Mouse (Mus musculus): ENCODE data around the gene Cep290. TPM values are rescaled to one million over a fixed set of nuclear protein-coding genes. Genes with fewer than 3 reads are reported as not detected.

Cep290 gene
- polyA plus RNA-seq, 1 experiment from 2014 or later = 5.4 TPM

DNA sequence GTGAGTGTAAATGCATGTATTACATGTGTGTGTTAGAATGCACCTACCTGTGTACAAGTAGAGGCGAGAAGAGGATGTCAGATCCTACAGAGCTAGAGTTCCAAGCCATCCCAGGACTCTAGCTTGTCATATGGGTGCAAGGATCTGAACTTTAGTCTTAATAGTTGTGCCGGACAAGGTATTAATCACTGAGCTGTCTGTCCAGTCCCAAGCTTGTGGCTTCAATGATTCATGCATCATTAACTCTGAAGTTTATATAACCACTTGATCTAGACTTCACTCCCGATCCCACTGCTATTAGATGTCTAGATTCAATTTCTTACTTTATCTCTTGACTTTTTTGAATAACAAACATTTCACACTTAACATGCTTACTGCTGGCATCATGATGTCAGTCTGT, 111.0 kb downstream of the Cep290 start:
- no peak overlapping the region for H3K4me3 ChIP-seq (replicated peaks)
- no peaks in the 10 kb centered on the region for H3K36me3 ChIP-seq
- H3K27me3 ChIP-seq = no peaks in the 10 kb centered on the region
- WGBS = 79% methylated on average over 3 of the region's 3 CpGs
- no peaks in the 10 kb centered on the region for H3K4me1 ChIP-seq
- H3K27ac ChIP-seq (replicated peaks) = no peak overlapping the region
- H3K9me3 ChIP-seq (replicated peaks) = no peaks in the 10 kb centered on the region
- H3K4me2 ChIP-seq (replicated peaks) = no peak overlapping the region
- ATAC-seq (ENCODE audit: insufficient number of reproducible peaks, low FRiP score, low TSS enrichment, low read depth) = no peak
- no peak overlapping the region for H3K9ac ChIP-seq

DNA sequence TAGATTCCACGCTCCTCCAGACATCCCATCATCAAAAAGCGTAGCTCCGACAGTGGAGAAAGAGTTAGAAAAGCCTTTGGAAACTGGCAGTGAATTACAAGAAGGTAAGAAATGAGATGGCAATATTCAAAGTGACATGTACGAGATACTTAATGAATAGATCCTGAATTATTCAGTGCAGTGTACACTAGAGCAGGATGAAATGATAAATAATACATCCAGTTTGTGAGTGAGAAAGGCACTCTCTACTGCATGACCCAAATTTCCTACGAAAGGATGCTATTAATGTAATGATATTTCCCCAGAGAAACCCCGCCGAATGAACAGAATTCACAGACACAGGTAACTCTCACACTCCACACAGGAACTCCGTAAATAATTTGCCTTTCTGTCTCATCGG, 116.2 kb downstream of the Cep290 start:
- Histone ChIP-seq H3K4me2 (replicated peaks) (no peak overlapping the region), H3K9ac (no peak overlapping the region), H3K4me3 (replicated peaks) (no peak overlapping the region), H3K27ac (replicated peaks) (no peak overlapping the region), H3K36me3 (no peaks in the 10 kb centered on the region), H3K9me3 (replicated peaks) (no peaks in the 10 kb centered on the region), H3K27me3 (no peaks in the 10 kb centered on the region), H3K4me1 (no peaks in the 10 kb centered on the region)
- no peak for ATAC-seq (ENCODE audit: insufficient number of reproducible peaks, low FRiP score, low TSS enrichment, low read depth)
- 83% methylated on average over 9 of the region's 9 CpGs for WGBS

DNA sequence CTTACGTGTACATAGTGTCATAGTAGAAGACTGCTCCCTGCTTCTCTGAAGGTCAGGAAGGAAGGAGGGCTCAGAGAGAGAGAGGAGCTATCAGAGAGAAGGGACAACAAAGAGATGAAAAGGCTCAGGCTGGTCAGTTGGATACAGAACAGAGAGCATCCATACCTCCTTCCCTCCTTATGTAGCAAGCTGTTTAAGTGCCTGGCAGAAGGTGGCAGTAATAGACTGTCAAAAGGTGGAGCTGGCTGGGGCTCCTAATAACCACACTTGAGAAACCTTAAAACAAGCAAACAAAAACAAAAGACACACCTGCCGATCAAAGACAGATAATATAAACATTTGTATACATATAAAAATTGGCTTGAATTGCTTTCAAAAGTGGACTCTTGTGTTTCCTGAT, 116.9 kb downstream of the Cep290 start:
- Histone ChIP-seq H3K4me1 (no peaks in the 10 kb centered on the region), H3K9ac (no peak overlapping the region), H3K4me2 (replicated peaks) (no peak overlapping the region), H3K4me3 (replicated peaks) (no peak overlapping the region), H3K36me3 (no peaks in the 10 kb centered on the region), H3K27ac (replicated peaks) (no peak overlapping the region), H3K9me3 (replicated peaks) (no peaks in the 10 kb centered on the region), H3K27me3 (no peaks in the 10 kb centered on the region)
- 67% methylated on average over 2 of the region's 2 CpGs for whole genome bisulfite sequencing
- no peak for ATAC-seq (ENCODE audit: insufficient number of reproducible peaks, low FRiP score, low TSS enrichment, low read depth)

DNA sequence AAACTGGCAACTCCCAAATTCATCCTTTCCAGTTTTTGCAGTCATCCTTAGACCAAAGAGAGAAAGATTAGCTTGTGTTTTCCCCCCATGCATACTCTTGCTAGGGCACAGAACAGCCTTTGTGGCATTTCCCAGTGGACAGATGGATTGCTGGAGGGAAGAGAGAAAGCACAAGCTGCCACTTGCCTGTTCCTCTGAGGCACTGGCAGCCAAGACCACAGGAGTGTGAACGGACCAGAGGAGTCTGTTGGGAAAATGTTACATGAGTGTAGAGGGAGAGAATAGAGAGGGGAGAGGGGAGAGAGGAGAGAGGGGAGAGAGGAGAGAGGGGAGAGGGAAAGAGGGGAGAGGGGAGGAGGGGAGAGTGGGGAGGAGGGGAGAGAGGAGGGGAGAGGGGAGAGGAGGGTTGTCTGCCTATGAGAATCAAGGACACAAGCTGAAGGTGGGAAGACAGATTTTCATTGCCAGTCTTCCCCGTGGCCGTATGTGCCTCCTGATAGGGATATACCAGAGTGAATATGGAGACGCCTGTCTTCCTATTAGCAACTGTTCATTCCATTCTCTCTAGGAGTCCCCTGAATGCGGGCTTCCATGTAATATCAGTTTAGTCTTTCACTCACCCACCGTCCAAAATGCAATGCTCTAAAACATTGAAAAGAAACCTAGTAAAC, 130.0 kb downstream of the Cep290 start:
- no peak overlapping the region for H3K9ac ChIP-seq
- H3K9me3 ChIP-seq (replicated peaks) = no peaks in the 10 kb centered on the region
- H3K4me2 ChIP-seq (replicated peaks) = no peak overlapping the region
- no peak overlapping the region for H3K27ac ChIP-seq (replicated peaks)
- no peak overlapping the region for H3K4me3 ChIP-seq (replicated peaks)
- H3K4me1 ChIP-seq = no peaks in the 10 kb centered on the region
- H3K27me3 ChIP-seq = no peaks in the 10 kb centered on the region
- ATAC-seq (ENCODE audit: insufficient number of reproducible peaks, low FRiP score, low TSS enrichment, low read depth) = no peak
- no peaks in the 10 kb centered on the region for H3K36me3 ChIP-seq
- 58% methylated on average over 6 of the region's 6 CpGs for WGBS

DNA sequence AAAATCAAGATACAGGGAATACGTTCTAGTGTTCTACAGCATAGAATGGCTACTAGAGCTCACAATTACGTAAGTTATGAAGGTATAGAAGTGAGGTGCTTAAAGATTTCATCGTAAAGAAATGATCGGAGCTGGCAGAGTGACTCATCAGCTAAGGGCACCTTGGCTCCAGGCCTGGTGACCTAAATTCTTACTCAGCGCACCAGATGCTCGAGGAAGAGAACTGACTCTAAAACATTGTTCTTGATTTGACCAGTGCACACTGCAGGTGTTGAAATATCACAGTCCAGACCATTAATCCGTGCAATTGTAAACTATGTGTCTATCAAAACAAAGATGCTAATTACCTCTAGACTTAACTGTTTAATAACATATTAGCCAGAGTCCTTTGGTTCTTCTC, 132.1 kb downstream of the Cep290 start:
- Histone ChIP-seq H3K27me3 (no peaks in the 10 kb centered on the region), H3K9me3 (replicated peaks) (no peaks in the 10 kb centered on the region), H3K4me2 (replicated peaks) (no peak overlapping the region), H3K9ac (no peak overlapping the region), H3K4me3 (replicated peaks) (no peak overlapping the region), H3K36me3 (no peaks in the 10 kb centered on the region), H3K27ac (replicated peaks) (no peak overlapping the region), H3K4me1 (no peaks in the 10 kb centered on the region)
- ATAC-seq (ENCODE audit: insufficient number of reproducible peaks, low FRiP score, low TSS enrichment, low read depth) = no peak
- WGBS = 88% methylated on average over 7 of the region's 7 CpGs

DNA sequence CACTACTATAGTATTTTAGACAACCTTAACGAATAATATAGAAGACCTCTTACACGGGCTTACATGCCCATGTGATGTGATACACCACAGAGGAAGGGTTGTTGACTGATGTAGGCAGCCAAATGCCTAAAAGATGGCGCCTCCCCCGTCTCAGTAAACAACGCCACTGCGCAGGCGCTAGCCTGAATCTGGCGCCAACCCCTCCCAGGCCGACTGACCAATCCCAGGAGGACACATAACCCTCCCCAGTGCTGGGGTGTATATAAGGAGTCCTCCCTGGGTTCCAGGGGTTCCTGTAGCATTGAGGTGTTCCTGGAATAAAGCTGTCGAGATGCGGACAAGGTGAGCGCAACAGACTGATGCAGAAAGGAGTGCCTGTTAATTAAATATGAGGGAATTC, 132.7 kb downstream of the Cep290 start:
- Histone ChIP-seq H3K36me3 (no peaks in the 10 kb centered on the region), H3K4me1 (no peaks in the 10 kb centered on the region), H3K4me3 (replicated peaks) (no peak overlapping the region), H3K9ac (no peak overlapping the region), H3K4me2 (replicated peaks) (no peak overlapping the region), H3K27me3 (no peaks in the 10 kb centered on the region), H3K9me3 (replicated peaks) (no peaks in the 10 kb centered on the region), H3K27ac (replicated peaks) (no peak overlapping the region)
- ATAC-seq (ENCODE audit: insufficient number of reproducible peaks, low FRiP score, low TSS enrichment, low read depth) = no peak
- WGBS = 90% methylated on average over 12 of the region's 12 CpGs

DNA sequence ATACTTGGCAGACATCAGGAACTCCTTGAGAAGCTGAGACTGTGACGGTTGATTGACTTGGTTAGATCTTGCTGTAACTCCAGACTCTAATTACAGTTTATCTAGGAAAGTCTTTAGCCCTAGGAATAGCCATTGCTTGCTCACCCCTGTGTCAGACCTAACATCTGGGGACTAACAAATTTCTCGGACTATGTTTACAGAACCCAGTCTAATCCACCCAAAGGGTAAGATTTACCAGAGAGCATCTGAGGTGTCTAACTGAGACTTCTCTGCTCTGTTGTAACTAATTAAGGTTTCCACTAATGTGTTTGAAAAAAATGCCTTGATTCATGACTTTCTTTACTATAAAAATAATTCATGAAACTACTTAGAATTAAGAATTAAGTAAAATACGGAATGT, 135.1 kb downstream of the Cep290 start:
- Histone ChIP-seq H3K9me3 (replicated peaks) (no peaks in the 10 kb centered on the region), H3K36me3 (no peaks in the 10 kb centered on the region), H3K9ac (no peak overlapping the region), H3K27ac (replicated peaks) (no peak overlapping the region), H3K4me3 (replicated peaks) (no peak overlapping the region), H3K4me2 (replicated peaks) (no peak overlapping the region), H3K4me1 (no peaks in the 10 kb centered on the region), H3K27me3 (no peaks in the 10 kb centered on the region)
- no peak for ATAC-seq (ENCODE audit: insufficient number of reproducible peaks, low FRiP score, low TSS enrichment, low read depth)
- 66% methylated on average over 3 of the region's 3 CpGs for whole genome bisulfite sequencing

Other genes starting within 250 kb of the Cep290 start
- gene Gm4301, start 151.9 kb upstream of the Cep290 start, polyA plus RNA-seq (2015; fragmentation: Nextera tagmentation; extraction: Ambion mirVana) = not detected in 2 replicates
- gene Gm4302, start 146.7 kb upstream of the Cep290 start, polyA plus RNA-seq (2015; fragmentation: Nextera tagmentation; extraction: Ambion mirVana) = not detected in 2 replicates
- gene Gm4303, start 141.6 kb upstream of the Cep290 start, polyA plus RNA-seq (2015; fragmentation: Nextera tagmentation; extraction: Ambion mirVana) = not detected in 2 replicates
- gene Gm4305, start 136.5 kb upstream of the Cep290 start, polyA plus RNA-seq (2015; fragmentation: Nextera tagmentation; extraction: Ambion mirVana) = not detected in 2 replicates
- gene Gm4307, start 126.2 kb upstream of the Cep290 start, polyA plus RNA-seq (2015; fragmentation: Nextera tagmentation; extraction: Ambion mirVana) = not detected in 2 replicates
- gene Gm4312, start 105.0 kb upstream of the Cep290 start, polyA plus RNA-seq (2015; fragmentation: Nextera tagmentation; extraction: Ambion mirVana) = not detected in 2 replicates
- gene Tmtc3, start 208 bp upstream of the Cep290 start, polyA plus RNA-seq (2015; fragmentation: Nextera tagmentation; extraction: Ambion mirVana) = 18.5 and 19.2 TPM in 2 replicates
- gene 4930430F08Rik, start 102.9 kb downstream of the Cep290 start, polyA plus RNA-seq (2015; fragmentation: Nextera tagmentation; extraction: Ambion mirVana) = 7.8 and 9.2 TPM in 2 replicates
- not detected in 2 replicates for gene 1700017N19Rik, start 102.9 kb downstream of the Cep290 start, polyA plus RNA-seq (2015; fragmentation: Nextera tagmentation; extraction: Ambion mirVana)

Measured in embryonic facial prominence, embryonic 15.5 days (tissue).